Mouse (Mus musculus) MEL (cell line): Measurements from ENCODE around the gene Tgm7. TPM values are rescaled to one million over a fixed set of nuclear protein-coding genes. Genes with fewer than 3 reads are reported as not detected.

Experiments used
- DNase-seq: peaks from one replicate; pipeline ENCODE4 v3.0.0; 2011; ENCODE audit warnings: low read depth, low spot score
- H3K27ac ChIP-seq: 2 replicates; pipeline ENCODE4 v1.5.1; 2012; ENCODE audit warnings: low read depth, mild to moderate bottlenecking, control low read depth, low read length, moderate library complexity; ENCODE audit not compliant: control insufficient read depth
- H3K27me3 ChIP-seq, 2 experiments: fragments of 150-350 bp in 1 of 2; sonication (generic) in 1 of 2; 2 replicates each; pipeline ENCODE4 v1.6.1; 2012; ENCODE audit warnings: low read length in 2 of 2, mild to moderate bottlenecking in 2 of 2, improper control_type of control experiment in 1 of 2, moderate library complexity in 1 of 2; ENCODE audit not compliant: insufficient read depth in 2 of 2, control insufficient read depth in 1 of 2
- H3K36me3 ChIP-seq, 2 experiments: 2 replicates each; pipeline ENCODE4 v1.6.1; 2012 to 2014; ENCODE audit warnings: low read length in 2 of 2, improper control_type of control experiment in 1 of 2, inconsistent platforms in 1 of 2, mild to moderate bottlenecking in 1 of 2; ENCODE audit not compliant: insufficient read depth in 2 of 2, control insufficient read depth in 1 of 2
- H3K4me1 ChIP-seq, 2 experiments: fragments of 150-350 bp in 1 of 2; sonication (generic) in 1 of 2; 2 replicates each; pipeline ENCODE4 v1.6.1; 2012; ENCODE audit warnings: low read length in 2 of 2, improper control_type of control experiment in 1 of 2, mild to moderate bottlenecking in 1 of 2; ENCODE audit not compliant: insufficient read depth in 2 of 2, control insufficient read depth in 1 of 2
- H3K4me3 ChIP-seq, 2 experiments: fragments of 150-350 bp in 1 of 2; sonication (generic) in 1 of 2; 2 replicates each; pipeline ENCODE4 v1.5.1; 2012; ENCODE audit warnings: low read depth in 2 of 2, low read length in 2 of 2, mild to moderate bottlenecking in 2 of 2, moderate library complexity in 2 of 2, control low read depth in 1 of 2, improper control_type of control experiment in 1 of 2; ENCODE audit not compliant: control insufficient read depth in 1 of 2, insufficient read depth in 1 of 2
- H3K79me2 ChIP-seq: 2 replicates; pipeline ENCODE4 v1.6.1; 2012; ENCODE audit warnings: mild to moderate bottlenecking, low read length, moderate library complexity; ENCODE audit not compliant: control insufficient read depth, poor library complexity, insufficient read depth
- H3K9ac ChIP-seq: 2 replicates; pipeline ENCODE4 v1.6.1; 2012; ENCODE audit warnings: low read depth, mild to moderate bottlenecking, control low read depth, low read length, moderate library complexity; ENCODE audit not compliant: control insufficient read depth, poor library complexity, severe bottlenecking
- H3K9me3 ChIP-seq: fragments of 150-350 bp; sonication (generic); replicated peaks from 2 replicates; pipeline ENCODE4 v1.6.1; 2012; ENCODE audit warnings: mild to moderate bottlenecking, low read length, improper control_type of control experiment, moderate library complexity; ENCODE audit not compliant: insufficient read depth
- BHLHE40 ChIP-seq: IDR thresholded peaks from 2 replicates; pipeline ENCODE4 v1.6.1; 2012; ENCODE audit warnings: low read depth, mild to moderate bottlenecking, inconsistent platforms, low read length, improper control_type of control experiment, borderline replicate concordance
- E2F4 ChIP-seq: IDR thresholded peaks from 2 replicates; pipeline ENCODE4 v1.6.1; 2011; ENCODE audit warnings: low read depth, low read length, improper control_type of control experiment, borderline replicate concordance
- ELF1 ChIP-seq: IDR thresholded peaks from 2 replicates; pipeline ENCODE4 v1.6.1; 2014; ENCODE audit warnings: low read depth, mild to moderate bottlenecking, inconsistent platforms, low read length, improper control_type of control experiment, moderate library complexity
- EP300 ChIP-seq, 2 experiments: IDR thresholded peaks; 2 replicates each; pipeline ENCODE4 v1.6.1; 2011; ENCODE audit warnings: improper control_type of control experiment in 2 of 2, low read length in 2 of 2, low read depth in 1 of 2, mild to moderate bottlenecking in 1 of 2
- ETS1 ChIP-seq: IDR thresholded peaks from 2 replicates; pipeline ENCODE4 v1.6.1; 2012; ENCODE audit warnings: low read depth, mild to moderate bottlenecking, inconsistent platforms, low read length, improper control_type of control experiment, moderate library complexity
- GATA1 ChIP-seq: IDR thresholded peaks from 2 replicates; pipeline ENCODE4 v1.6.1; 2011; ENCODE audit warnings: low read depth, low read length, improper control_type of control experiment
- JUND ChIP-seq: IDR thresholded peaks from 2 replicates; pipeline ENCODE4 v1.6.1; 2011; ENCODE audit warnings: low read depth, mild to moderate bottlenecking, improper control_type of control experiment, low read length
- KAT2A ChIP-seq: conservative IDR thresholded peaks from 2 replicates; pipeline ENCODE4 v1.6.1; 2012; ENCODE audit warnings: low read depth, low read length, improper control_type of control experiment, inconsistent platforms
- MAFK ChIP-seq: IDR thresholded peaks from 2 replicates; pipeline ENCODE4 v1.6.1; 2011; ENCODE audit warnings: low read depth, mild to moderate bottlenecking, low read length, improper control_type of control experiment, borderline replicate concordance
- MXI1 ChIP-seq: IDR thresholded peaks from 2 replicates; pipeline ENCODE4 v1.6.1; 2011; ENCODE audit warnings: mild to moderate bottlenecking, low read depth, low read length, improper control_type of control experiment
- MYB ChIP-seq: IDR thresholded peaks from 2 replicates; pipeline ENCODE4 v1.6.1; 2011; ENCODE audit warnings: mild to moderate bottlenecking, low read depth, low read length, improper control_type of control experiment
- NELFE ChIP-seq: IDR thresholded peaks from 2 replicates; pipeline ENCODE4 v1.6.1; 2011; ENCODE audit warnings: low read depth, low read length, improper control_type of control experiment
- POLR2AphosphoS2 ChIP-seq: IDR thresholded peaks from 2 replicates; pipeline ENCODE4 v1.6.1; 2011; ENCODE audit warnings: low read length, improper control_type of control experiment
- POLR2AphosphoS5 ChIP-seq: IDR thresholded peaks from 2 replicates; pipeline ENCODE4 v1.6.1; 2012; ENCODE audit warnings: low read depth, borderline replicate concordance, mild to moderate bottlenecking, inconsistent platforms, low read length, moderate library complexity, mixed read lengths
- TAL1 ChIP-seq: IDR thresholded peaks from 2 replicates; pipeline ENCODE4 v1.6.1; 2012; ENCODE audit warnings: mild to moderate bottlenecking, inconsistent platforms, low read length, moderate library complexity, mixed read lengths
- UBTF ChIP-seq: IDR thresholded peaks from 2 replicates; pipeline ENCODE4 v1.6.1; 2012; ENCODE audit warnings: low read depth, mild to moderate bottlenecking, inconsistent platforms, low read length, improper control_type of control experiment, moderate library complexity, borderline replicate concordance; ENCODE audit not compliant: insufficient read depth
- USF2 ChIP-seq, 2 experiments: IDR thresholded peaks; 2 replicates each; pipeline ENCODE4 v1.6.1; 2011 to 2012; ENCODE audit warnings: improper control_type of control experiment in 2 of 2, low read length in 2 of 2, borderline replicate concordance in 1 of 2, inconsistent platforms in 1 of 2, low read depth in 1 of 2, mild to moderate bottlenecking in 1 of 2; ENCODE audit not compliant: insufficient read depth in 1 of 2
- ZC3H11A ChIP-seq: IDR thresholded peaks from 2 replicates; pipeline ENCODE4 v1.6.1; 2012; ENCODE audit warnings: low read depth, mild to moderate bottlenecking, inconsistent platforms, low read length, improper control_type of control experiment
- ZKSCAN1 ChIP-seq: IDR thresholded peaks from 2 replicates; pipeline ENCODE4 v1.6.1; 2012; ENCODE audit warnings: low read depth, mild to moderate bottlenecking, inconsistent platforms, low read length, improper control_type of control experiment, moderate library complexity
- polyA plus RNA-seq, 2 experiments: library from polyadenylated mRNA; stranded (reverse) in 1 of 2; unstranded in 1 of 2; fragments of >175 nt in 1 of 2; fragments of >200 nt in 1 of 2; gene quantifications; 2 replicates each; pipeline versions ENCODE4 v1.2.1 to v1.2.4; 2012; ENCODE audit warnings: low replicate concordance in 2 of 2, low read depth in 1 of 2; ENCODE audit not compliant: insufficient read length in 2 of 2, insufficient read depth in 1 of 2, missing spikeins in 1 of 2
- total RNA-seq: library from RNA; depleted of rRNA; stranded (reverse); fragments of 300-350 nt; gene quantifications from 2 replicates; pipeline ENCODE4 v1.2.3, GENCODE M21; 2012

Tgm7 gene
- total and polyA plus RNA-seq, 3 experiments, result not detected

DNA sequence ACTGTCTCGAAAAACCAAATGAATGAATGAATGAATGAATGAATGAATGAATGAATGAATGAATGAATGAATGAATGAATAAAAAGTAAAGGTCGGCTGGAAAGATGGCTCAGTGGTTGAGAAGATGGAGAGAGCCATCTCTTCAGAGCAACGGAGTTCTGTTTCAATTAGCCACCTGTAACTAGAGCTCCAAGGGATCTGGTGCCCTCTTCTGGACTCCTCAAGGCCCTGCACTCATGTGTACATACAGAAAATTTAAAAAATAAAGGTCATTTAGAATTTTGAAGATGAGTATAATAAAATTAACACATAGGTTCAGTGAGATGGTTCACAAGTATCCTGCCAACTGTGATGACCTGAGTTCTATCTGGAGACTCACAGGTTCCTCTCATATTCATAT lies 43.5 kb upstream of the Tgm7 start (continued):
- TF ChIP-seq ETS1 (no peak), JUND (no peak)

DNA sequence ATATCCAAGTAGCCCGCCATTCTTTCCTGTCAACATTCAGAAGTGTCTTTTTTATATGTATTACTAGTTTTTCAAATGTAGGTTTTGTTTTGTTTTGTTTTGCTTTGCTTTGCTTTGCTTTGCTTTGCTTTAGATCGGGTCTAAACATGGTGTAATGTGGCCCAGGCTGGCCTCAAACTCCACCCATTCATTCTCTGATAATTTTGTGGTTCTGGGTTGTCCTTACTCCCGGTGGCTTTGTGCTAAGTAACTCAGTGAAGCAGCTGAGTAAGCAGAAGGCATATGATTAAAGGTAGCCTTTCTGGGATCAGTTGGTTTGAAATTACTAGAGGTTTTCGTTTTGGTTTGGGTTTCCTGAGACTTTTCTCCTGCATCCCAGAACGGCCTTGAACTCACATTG lies 40.1 kb upstream of the Tgm7 start:
- H3K27ac ChIP-seq, result no peak overlapping the region
- H3K4me1 ChIP-seq, result no peaks in the 10 kb centered on the region
- H3K36me3 ChIP-seq, result peaks cover 0 to 8% of the 10 kb centered on the region in 2 experiments; a peak in 2 of 4 replicates
- H3K27me3 ChIP-seq, result no peaks in the 10 kb centered on the region
- TF ChIP-seq E2F4 (no peak), NELFE (no peak), KAT2A (no peak), POLR2AphosphoS5 (no peak), MYB (no peak), MXI1 (no peak), ZKSCAN1 (no peak), EP300 (IDR thresholded peaks at IDR 0.05; ENCODE audit: low read depth in 1 of 2, low read length in 2 of 2) (no peak), UBTF (no peak), POLR2AphosphoS2 (no peak), ZC3H11A (no peak), TAL1 (no peak), BHLHE40 (no peak), ELF1 (no peak), MAFK (no peak), ETS1 (no peak), GATA1 (no peak), USF2 (IDR thresholded peaks at IDR 0.05; ENCODE audit: borderline replicate concordance in 1 of 2, insufficient read depth in 1 of 2, low read depth in 1 of 2, low read length in 2 of 2) (no peak)
- TF ChIP-seq, all 39 proteins: peak for 0
- DNase-seq, result no peak
- H3K79me2 ChIP-seq, result no peaks in the 10 kb centered on the region
- H3K4me3 ChIP-seq, result no peak overlapping the region
- no peak overlapping the region for H3K9ac ChIP-seq
- H3K9me3 ChIP-seq, result no peaks in the 10 kb centered on the region
